Comparison of ENCODE assay signal across 30 mouse cellular contexts in genomic region chr5:128694107-128694506, GRCm38 (mm10). TPM values are rescaled to one million over a fixed set of nuclear protein-coding genes. Genes with fewer than 3 reads are reported as not detected.
DNase-seq lines count a peak whose midpoint lies in the region; TF ChIP-seq lines count a peak whose summit lies in the region.
"Had no signal": no experiment of that assay in that cellular context is flagged by ENCODE, and none has a peak within 500 bp of the region (broad histone marks: within the 10 kb centered on the region; RNA-seq: fewer than 3 reads in every experiment).

No protein-coding gene starts in this region.

- H3K36me3 ChIP-seq in testis, adult 2 months (ENCODE audit: control insufficient read depth, insufficient read depth, low read length), result no peaks in the 10 kb centered on the region
- H3K36me3 ChIP-seq: embryonic facial prominence, embryonic 12.5 days; embryonic facial prominence, embryonic 15.5 days; heart, embryonic 12.5 days; heart, embryonic 15.5 days; hindbrain, embryonic 15.5 days had no signal

- TF ChIP-seq POLR2A in testis, adult 2 months (IDR thresholded peaks at IDR 0.05; ENCODE audit: control insufficient read depth, low read depth, low read length), result no peak

- H3K4me3 ChIP-seq in testis, adult 2 months (ENCODE audit: control insufficient read depth, low read depth, low read length), result no peak overlapping the region
- H3K4me3 ChIP-seq: embryonic facial prominence, embryonic 12.5 days; embryonic facial prominence, embryonic 15.5 days; gastrocnemius, adult 2 months; heart, embryonic 12.5 days; heart, embryonic 15.5 days; hindbrain, embryonic 15.5 days had no signal

- DNase-seq in testis, postnatal 10 days (ENCODE audit: low spot score), result no peak
- DNase-seq in ES-CJ7 (ENCODE audit: low read depth, low spot score) (peak; percentile 26), ZHBTc4 (ENCODE audit: low read depth, low spot score) (peak; percentile 65)
- DNase-seq in heart, postnatal 10 days, result no peak
- no peak for DNase-seq in spleen, postnatal 4 days (ENCODE audit: low spot score in 2 of 2)
- DNase-seq: cerebellum, adult 11 months; cerebellum, adult 2 months; cerebellum, adult 9-11 months; cerebellum, postnatal 25 days; forebrain, postnatal 0 days; gastrocnemius, adult 2 months; gastrocnemius, postnatal 14 days; heart, adult 18-20 months; heart, postnatal 14 days; heart, postnatal 4 days had no signal

- H3K27ac ChIP-seq in testis, adult 2 months (ENCODE audit: control insufficient read depth, insufficient read depth, low read depth, low read length), result no peak overlapping the region
- H3K27ac ChIP-seq: embryonic facial prominence, embryonic 12.5 days; embryonic facial prominence, embryonic 15.5 days; gastrocnemius, adult 2 months; heart, embryonic 15.5 days; hindbrain, embryonic 15.5 days had no signal

- H3K27me3 ChIP-seq in testis, adult 2 months (ENCODE audit: control insufficient read depth, insufficient read depth, low read length), result no peaks in the 10 kb centered on the region
- H3K27me3 ChIP-seq: embryonic facial prominence, embryonic 12.5 days; heart, embryonic 12.5 days; heart, embryonic 15.5 days had no signal

- peak; percentile 26; the same call in 1 of the 2 replicates for TF ChIP-seq CTCF in testis, adult 2 months (IDR thresholded peaks at IDR 0.05; ENCODE audit: control insufficient read depth, insufficient read depth, insufficient replicate concordance, low read depth, low read length)

- intact Hi-C loops in heart, postnatal 10 days (cut with DNase I), result no loop called here

- no peaks in the 10 kb centered on the region for H3K4me1 ChIP-seq in testis, adult 2 months (ENCODE audit: control insufficient read depth, insufficient read depth, low read length)
- H3K4me1 ChIP-seq: embryonic facial prominence, embryonic 15.5 days; heart, embryonic 12.5 days; heart, embryonic 15.5 days had no signal

RNA-seq across cellular contexts. Expression of gene Piwil1, which starts 8.2 kb away (rescaled TPM):
- 247 and 266 TPM in 2 replicates for polyA plus RNA-seq in testis, adult 2 months (2012; rRNA removed)
- not detected for total RNA-seq in heart, postnatal 10 days (2021)
- total RNA-seq: adrenal gland, adult 2 months; adrenal gland, postnatal 14 days; adrenal gland, postnatal 4 days; common myeloid progenitor, adult 5-6 weeks; gastrocnemius, adult 2 months; heart, adult 18-20 months; heart, postnatal 14 days; heart, postnatal 4 days had no signal
- polyA plus RNA-seq: C2C12; embryonic facial prominence, embryonic 15.5 days; forebrain, embryonic 11.5 days; forebrain, embryonic 14.5 days; heart, embryonic 12.5 days; heart, embryonic 15.5 days; hindbrain, embryonic 11.5 days; intestine, embryonic 14.5 days had no signal

Comparison
In these comparisons a context has a peak if more than half of its experiments do, and no peak if none do; other contexts are left out.
1. DNase-seq: peak in ES-CJ7 (single experiment) and ZHBTc4 (single experiment); none in testis, postnatal 10 days (single experiment), heart, postnatal 10 days (0 of 2) and spleen, postnatal 4 days (0 of 2).